Mouse (Mus musculus) stomach, embryonic 16.5 days (tissue): ENCODE results near the gene Gdf5. TPM values are rescaled to one million over a fixed set of nuclear protein-coding genes. Genes with fewer than 3 reads are reported as not detected.
A peak's percentile ranks its signal among the peaks of the same experiment; 100 is the strongest.

Source experiments
- ATAC-seq: fragments of 200-750 bp; cut with Nextera tagmentation; 2 replicates; pipeline ENCODE4 v1.8.0; 2017; ENCODE audit warnings: moderate number of reproducible peaks, moderate TSS enrichment; ENCODE audit not compliant: insufficient read depth, low FRiP score
- H3K27ac ChIP-seq: fragments of 300-500 bp; sonication (generic); 2 replicates; pipeline ENCODE4 v1.5.1; 2014; ENCODE audit warnings: low read length
- H3K27me3 ChIP-seq: fragments of 300-500 bp; sonication (generic); 2 replicates; pipeline ENCODE4 v1.6.1; 2014; ENCODE audit warnings: low read length, control low read depth, mixed read lengths; ENCODE audit not compliant: control insufficient read depth, insufficient read depth
- H3K36me3 ChIP-seq: fragments of 300-500 bp; sonication (generic); 2 replicates; pipeline ENCODE4 v1.6.1; 2014; ENCODE audit warnings: low read length; ENCODE audit not compliant: control insufficient read depth, insufficient read depth
- H3K4me1 ChIP-seq: fragments of 300-500 bp; sonication (generic); 2 replicates; pipeline ENCODE4 v1.6.1; 2014; ENCODE audit warnings: low read length, control low read depth, mixed read lengths; ENCODE audit not compliant: control insufficient read depth, insufficient read depth
- H3K4me2 ChIP-seq: fragments of 300-500 bp; sonication (generic); 2 replicates; pipeline ENCODE4 v1.6.1; 2014; ENCODE audit warnings: low read depth, low read length, mixed read lengths
- H3K4me3 ChIP-seq: fragments of 300-500 bp; sonication (generic); replicated peaks from 2 replicates; pipeline ENCODE4 v1.5.1; 2014; ENCODE audit warnings: mild to moderate bottlenecking, low read length
- H3K9ac ChIP-seq: fragments of 300-500 bp; sonication (generic); 2 replicates; pipeline ENCODE4 v1.6.1; 2014; ENCODE audit warnings: low read length
- H3K9me3 ChIP-seq: fragments of 300-500 bp; sonication (generic); replicated peaks from 2 replicates; pipeline ENCODE4 v1.6.1; 2016; ENCODE audit warnings: low read length, control low read depth; ENCODE audit not compliant: control insufficient read depth
- WGBS: fragments of 180-500 bp; shearing (Covaris S2); extraction: QIAGEN DNeasy Blood & Tissue Kit; methylation state at CpG from one replicate; pipeline ENCODE4 v1.1.7; 2014; 5-methylcytosine and 5-hydroxymethylcytosine counted together
- polyA plus RNA-seq: library from polyadenylated mRNA; unstranded; fragments of >200 nt; fragmentation: Nextera tagmentation; extraction: Ambion mirVana; gene quantifications from 2 replicates; pipeline ENCODE4 v1.2.1, GENCODE M21; 2015

Gene Gdf5
- polyA plus RNA-seq, result 1.2 and 1.3 TPM in 2 replicates

DNA sequence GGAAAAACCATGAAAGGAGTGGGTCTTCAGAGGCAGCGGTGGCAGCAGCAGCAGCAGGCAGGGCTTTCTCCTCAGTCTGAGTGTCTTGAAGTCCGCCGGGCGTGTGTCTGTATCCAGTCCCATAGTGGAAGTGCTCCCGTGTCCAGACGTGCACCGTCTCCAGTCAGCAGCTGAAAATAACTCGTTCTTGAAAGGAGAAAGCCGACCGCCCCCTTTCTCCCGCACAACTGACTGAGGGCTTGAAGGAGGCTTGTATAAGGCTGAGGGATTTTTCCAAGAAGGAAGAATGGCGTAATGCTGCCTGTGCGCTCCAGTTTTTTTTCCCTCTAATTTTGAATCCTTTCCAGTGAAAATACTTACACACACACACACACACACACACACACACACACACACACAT lies at the start of gene Gdf5:
TSS of gene Gdf5 (minus strand) at position 244 of the 400 bp plus-strand sequence.
- 36% methylated on average over 13 of the region's 13 CpGs for WGBS
- Histone ChIP-seq H3K9ac (0 out of 2 replicates have a peak within 1 kb of the TSS, but pooled peaks have one; percentile 24), H3K4me2 (no peak within 1 kb of the TSS), H3K27me3 (no peaks in the 10 kb centered on the region), H3K36me3 (no peaks in the 10 kb centered on the region), H3K27ac (no peak within 1 kb of the TSS), H3K9me3 (no peaks in the 10 kb centered on the region), H3K4me1 (peaks cover 10% of the 10 kb centered on the region), H3K4me3 (no peak within 1 kb of the TSS)
- ATAC-seq, result peak; percentile 31; the same call in 1 of the 2 replicates

DNA sequence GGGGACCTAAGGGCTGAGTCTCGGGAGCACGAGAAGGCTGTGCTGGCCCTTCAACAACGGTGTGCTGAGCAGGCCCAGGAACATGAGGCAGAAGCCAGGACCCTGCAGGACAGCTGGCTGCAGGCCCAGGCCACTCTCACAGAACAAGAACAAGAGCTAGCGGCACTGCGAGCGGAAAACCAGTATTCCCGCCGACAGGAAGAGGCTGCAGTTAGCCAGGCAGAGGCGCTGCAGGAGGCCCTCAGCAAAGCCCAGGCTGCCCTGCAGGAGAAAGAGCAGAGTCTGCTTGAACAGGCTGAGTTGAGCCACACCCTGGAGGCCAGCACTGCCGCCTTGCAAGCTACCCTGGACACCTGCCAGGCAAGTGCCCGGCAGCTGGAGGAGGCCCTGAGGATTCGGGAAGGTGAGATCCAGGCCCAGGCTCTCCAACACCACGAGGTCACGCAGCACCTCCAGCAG lies 46.7 kb upstream of the Gdf5 start:
- H3K4me2 ChIP-seq, result no peak overlapping the region
- H3K9me3 ChIP-seq, result no peaks in the 10 kb centered on the region
- ATAC-seq, result peak; percentile 61; the same call in 1 of the 2 replicates
- no peaks in the 10 kb centered on the region for H3K4me1 ChIP-seq
- H3K36me3 ChIP-seq, result peaks cover 5% of the 10 kb centered on the region; the same call in 1 of the 2 replicates
- no peak overlapping the region for H3K4me3 ChIP-seq
- no peak overlapping the region for H3K27ac ChIP-seq
- 73% methylated on average over 14 of the region's 14 CpGs for WGBS
- no peaks in the 10 kb centered on the region for H3K27me3 ChIP-seq
- H3K9ac ChIP-seq, result 0 out of 2 replicates have a peak overlapping the region, but pooled peaks have one; percentile 22

DNA sequence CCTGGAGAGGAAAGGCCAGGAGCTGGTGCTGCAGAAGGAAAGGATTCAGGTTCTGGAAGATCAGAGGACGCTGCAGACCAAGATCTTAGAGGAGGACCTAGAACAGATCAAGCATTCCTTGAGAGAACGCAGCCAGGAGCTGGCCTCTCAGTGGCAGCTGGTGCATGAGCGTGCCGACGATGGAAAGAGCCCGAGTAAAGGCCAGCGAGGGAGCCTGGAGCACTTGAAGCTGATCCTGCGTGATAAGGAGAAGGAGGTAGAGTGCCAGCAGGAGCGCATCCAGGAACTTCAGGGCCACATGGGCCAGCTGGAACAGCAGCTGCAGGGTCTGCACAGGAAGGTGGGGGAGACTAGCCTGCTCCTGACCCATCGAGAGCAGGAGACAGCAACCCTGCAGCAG lies 46.0 kb upstream of the Gdf5 start:
- Histone ChIP-seq H3K27me3 (no peaks in the 10 kb centered on the region), H3K4me2 (no peak overlapping the region), H3K36me3 (peaks cover 10% of the 10 kb centered on the region), H3K4me3 (no peak overlapping the region), H3K4me1 (no peaks in the 10 kb centered on the region), H3K9me3 (no peaks in the 10 kb centered on the region), H3K9ac (no peak overlapping the region), H3K27ac (no peak overlapping the region)
- ATAC-seq, result no peak
- 92% methylated on average over 10 of the region's 10 CpGs for WGBS

- H3K9ac ChIP-seq, result no peak overlapping the region
- no peak overlapping the region for H3K4me3 ChIP-seq
- H3K36me3 ChIP-seq, result peaks cover 23% of the 10 kb centered on the region
- no peaks in the 10 kb centered on the region for H3K4me1 ChIP-seq
- WGBS, result 68% methylated on average over 4 of the region's 4 CpGs
- H3K4me2 ChIP-seq, result no peak overlapping the region
- H3K27me3 ChIP-seq, result no peaks in the 10 kb centered on the region
- H3K27ac ChIP-seq, result no peak overlapping the region
- no peaks in the 10 kb centered on the region for H3K9me3 ChIP-seq
- ATAC-seq, result 0 out of 2 replicates have a peak, but pooled peaks have one; percentile 51
Measured at GRCm38 (mm10) chr2:155989085-155989484, 43.9 kb upstream of the Gdf5 start.

- Histone ChIP-seq H3K9me3 (no peaks in the 10 kb centered on the region), H3K27me3 (no peaks in the 10 kb centered on the region), H3K4me2 (no peak overlapping the region), H3K36me3 (peaks cover 30% of the 10 kb centered on the region), H3K9ac (no peak overlapping the region), H3K4me3 (no peak overlapping the region), H3K27ac (no peak overlapping the region), H3K4me1 (no peaks in the 10 kb centered on the region)
- WGBS, result 98% methylated on average over 6 of the region's 6 CpGs
- ATAC-seq, result no peak
Measured at GRCm38 (mm10) chr2:155987131-155987530, 42.0 kb upstream of the Gdf5 start.

GRCm38 (mm10) chr2:155985776-155986175 lies 40.6 kb upstream of the Gdf5 start:
- Histone ChIP-seq H3K4me1 (no peaks in the 10 kb centered on the region), H3K36me3 (peaks cover 41% of the 10 kb centered on the region), H3K4me2 (no peak overlapping the region), H3K9me3 (no peaks in the 10 kb centered on the region), H3K27ac (no peak overlapping the region), H3K4me3 (no peak overlapping the region), H3K27me3 (no peaks in the 10 kb centered on the region), H3K9ac (no peak overlapping the region)
- WGBS, result 91% methylated on average over 7 of the region's 7 CpGs
- no peak for ATAC-seq

- 72% methylated on average over 5 of the region's 5 CpGs for WGBS
- Histone ChIP-seq H3K36me3 (peaks cover 27% of the 10 kb centered on the region), H3K27ac (no peak overlapping the region; the same call in 1 of the 2 replicates), H3K4me2 (no peak overlapping the region), H3K9ac (no peak overlapping the region), H3K27me3 (no peaks in the 10 kb centered on the region), H3K4me1 (no peaks in the 10 kb centered on the region), H3K9me3 (no peaks in the 10 kb centered on the region), H3K4me3 (no peak overlapping the region)
- no peak for ATAC-seq
Measured at GRCm38 (mm10) chr2:155979328-155979991, 34.3 kb upstream of the Gdf5 start.

DNA sequence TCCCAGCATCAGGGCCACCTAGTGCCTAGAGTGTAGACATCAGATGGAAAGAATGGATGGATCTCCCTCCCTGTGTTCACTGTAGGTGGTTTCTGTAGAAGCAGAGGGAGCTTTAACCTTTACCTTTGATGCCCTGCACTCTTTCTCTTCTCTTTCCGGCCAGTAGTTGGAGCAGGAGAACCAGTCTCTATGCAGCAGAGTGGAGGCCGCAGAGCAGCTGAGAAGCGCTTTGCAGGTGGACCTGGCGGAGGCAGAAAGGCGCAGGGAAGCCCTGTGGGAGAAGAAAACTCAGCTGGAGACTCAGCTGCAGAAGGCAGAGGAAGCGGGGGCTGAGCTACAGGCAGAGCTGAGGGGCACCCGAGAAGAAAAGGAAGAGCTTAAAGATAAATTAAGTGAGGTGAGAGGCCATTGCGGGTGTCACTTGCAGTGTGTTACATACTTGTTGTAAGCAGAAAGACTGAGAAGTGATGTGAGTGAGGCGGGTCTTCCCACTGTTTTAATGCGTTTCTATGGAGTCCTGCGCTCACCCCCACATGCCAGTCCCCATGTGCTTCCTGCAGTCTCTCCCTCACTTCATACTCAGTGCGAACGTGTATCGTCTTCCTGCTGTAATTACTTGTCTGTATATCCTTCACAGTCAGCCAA lies 29.0 kb upstream of the Gdf5 start:
- Histone ChIP-seq H3K9ac (no peak overlapping the region), H3K36me3 (peaks cover 25% of the 10 kb centered on the region), H3K9me3 (no peaks in the 10 kb centered on the region), H3K27ac (no peak overlapping the region), H3K27me3 (no peaks in the 10 kb centered on the region), H3K4me2 (no peak overlapping the region), H3K4me3 (no peak overlapping the region), H3K4me1 (no peaks in the 10 kb centered on the region)
- 77% methylated on average over 14 of the region's 14 CpGs for WGBS
- no peak for ATAC-seq

DNA sequence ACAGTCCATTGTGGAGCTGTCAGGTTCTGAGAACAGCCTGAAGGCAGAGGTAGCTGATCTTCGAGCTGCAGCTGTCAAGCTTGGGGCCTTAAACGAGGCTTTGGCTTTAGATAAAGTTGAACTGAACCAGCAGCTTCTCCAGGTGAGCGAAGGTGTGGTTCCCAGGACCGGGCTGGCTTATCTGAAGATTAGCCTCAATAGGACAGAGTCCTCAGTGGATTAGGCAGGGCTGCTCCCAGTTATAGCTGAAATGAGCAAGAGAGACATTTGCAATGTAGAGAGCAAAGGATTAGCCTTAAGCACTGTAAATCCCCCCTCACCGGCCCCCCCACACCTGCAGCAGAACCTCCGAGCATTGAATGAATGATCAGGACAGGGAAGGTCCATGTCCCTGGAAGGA lies 28.2 kb upstream of the Gdf5 start:
- no peak for ATAC-seq
- Histone ChIP-seq H3K27ac (no peak overlapping the region), H3K4me3 (no peak overlapping the region), H3K9me3 (no peaks in the 10 kb centered on the region), H3K4me2 (no peak overlapping the region), H3K27me3 (no peaks in the 10 kb centered on the region), H3K9ac (no peak overlapping the region), H3K36me3 (peaks cover 25% of the 10 kb centered on the region), H3K4me1 (no peaks in the 10 kb centered on the region)
- WGBS, result 75% methylated on average over 6 of the region's 6 CpGs
